Mouse (Mus musculus) hindbrain, embryonic 11.5 days (tissue): ENCODE data around the gene Shc4. TPM values are rescaled to one million over a fixed set of nuclear protein-coding genes. Genes with fewer than 3 reads are reported as not detected.

ENCODE experiments used
- ATAC-seq: fragments of 200-750 bp; cut with Nextera tagmentation; 2 replicates; pipeline ENCODE4 v1.8.0; 2017; ENCODE audit warnings: mild to moderate bottlenecking, moderate TSS enrichment, moderate library complexity; ENCODE audit not compliant: low FRiP score
- DNase-seq: peaks from one replicate; pipeline ENCODE4 v3.0.0-alpha.2; 2015; ENCODE audit warnings: low spot score
- H3K27ac ChIP-seq: fragments of 300-500 bp; sonication (generic); 2 replicates; pipeline ENCODE4 v1.5.1; 2014; ENCODE audit warnings: mild to moderate bottlenecking, low read depth, low read length
- H3K27me3 ChIP-seq: fragments of 300-500 bp; sonication (generic); 2 replicates; pipeline ENCODE4 v1.6.1; 2014; ENCODE audit warnings: mild to moderate bottlenecking, low read length, moderate library complexity, mixed read lengths; ENCODE audit not compliant: control insufficient read depth, insufficient read depth
- H3K36me3 ChIP-seq: fragments of 300-500 bp; sonication (generic); 2 replicates; pipeline ENCODE4 v1.6.1; 2014; ENCODE audit warnings: mild to moderate bottlenecking, low read length, moderate library complexity, mixed read lengths; ENCODE audit not compliant: control insufficient read depth, insufficient read depth
- H3K4me1 ChIP-seq: fragments of 300-500 bp; sonication (generic); replicated peaks from 2 replicates; pipeline ENCODE4 v1.6.1; 2014; ENCODE audit warnings: low read length, mixed read lengths; ENCODE audit not compliant: control insufficient read depth, insufficient read depth
- H3K4me2 ChIP-seq: fragments of 300-500 bp; sonication (generic); replicated peaks from 2 replicates; pipeline ENCODE4 v1.6.1; 2014; ENCODE audit warnings: mild to moderate bottlenecking, low read depth, low read length
- H3K4me3 ChIP-seq: fragments of 300-500 bp; sonication (generic); 2 replicates; pipeline ENCODE4 v1.5.1; 2014; ENCODE audit warnings: low read depth, low read length
- H3K9ac ChIP-seq: fragments of 300-500 bp; sonication (generic); 2 replicates; pipeline ENCODE4 v1.6.1; 2014; ENCODE audit warnings: low read depth, low read length
- H3K9me3 ChIP-seq: fragments of 300-500 bp; sonication (generic); 2 replicates; pipeline ENCODE4 v1.6.1; 2016; ENCODE audit warnings: low read length; ENCODE audit not compliant: control insufficient read depth
- WGBS: fragments of 180-500 bp; shearing (Covaris S2); extraction: QIAGEN DNeasy Blood & Tissue Kit; methylation state at CpG from one replicate; pipeline ENCODE4 v1.1.7; 2014; 5-methylcytosine and 5-hydroxymethylcytosine counted together
- polyA plus RNA-seq: library from polyadenylated mRNA; unstranded; fragments of >200 nt; fragmentation: Nextera tagmentation; extraction: Ambion mirVana; gene quantifications from 2 replicates; pipeline ENCODE4 v1.2.1, GENCODE M21; 2014

Gene Shc4
- polyA plus RNA-seq, 1 experiment from 2014 or later: 1.8 TPM

GRCm38 (mm10) chr2:125615858-125616424 lies 108.0 kb downstream of the Shc4 start:
- no peak for DNase-seq
- H3K4me3 ChIP-seq: no peak overlapping the region
- WGBS: 82% methylated on average over 8 of the region's 8 CpGs
- H3K9ac ChIP-seq: no peak overlapping the region
- ATAC-seq: no peak
- no peak overlapping the region for H3K4me2 ChIP-seq
- H3K36me3 ChIP-seq: no peaks in the 10 kb centered on the region
- no peaks in the 10 kb centered on the region for H3K4me1 ChIP-seq
- H3K9me3 ChIP-seq: no peaks in the 10 kb centered on the region
- no peak overlapping the region for H3K27ac ChIP-seq
- H3K27me3 ChIP-seq: no peaks in the 10 kb centered on the region

DNA sequence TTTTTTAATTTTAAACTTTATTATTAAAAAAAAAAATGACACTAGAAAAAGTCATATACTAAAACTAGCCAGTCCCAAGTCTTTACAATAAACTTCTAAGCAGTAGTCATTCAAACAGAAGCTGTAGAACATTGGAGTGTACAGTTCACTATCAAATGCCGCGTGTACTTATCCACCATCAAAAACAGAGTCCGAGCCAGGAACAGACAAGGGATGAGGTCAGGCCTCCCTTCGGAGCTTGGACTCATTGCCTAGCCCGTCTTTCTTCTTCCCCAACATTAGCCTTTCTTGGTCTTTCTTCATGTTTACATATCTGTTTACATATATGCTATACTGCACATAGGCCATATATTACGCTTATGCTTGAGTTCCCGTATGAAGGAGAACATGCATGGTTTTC lies 108.5 kb downstream of the Shc4 start:
- 96% methylated on average over 7 of the region's 7 CpGs for WGBS
- no peaks in the 10 kb centered on the region for H3K4me1 ChIP-seq
- DNase-seq (no peak), ATAC-seq (no peak)
- no peak overlapping the region for H3K9ac ChIP-seq
- no peaks in the 10 kb centered on the region for H3K27me3 ChIP-seq
- H3K4me3 ChIP-seq: no peak overlapping the region
- H3K27ac ChIP-seq: no peak overlapping the region
- no peaks in the 10 kb centered on the region for H3K9me3 ChIP-seq
- no peak overlapping the region for H3K4me2 ChIP-seq
- H3K36me3 ChIP-seq: no peaks in the 10 kb centered on the region

DNA sequence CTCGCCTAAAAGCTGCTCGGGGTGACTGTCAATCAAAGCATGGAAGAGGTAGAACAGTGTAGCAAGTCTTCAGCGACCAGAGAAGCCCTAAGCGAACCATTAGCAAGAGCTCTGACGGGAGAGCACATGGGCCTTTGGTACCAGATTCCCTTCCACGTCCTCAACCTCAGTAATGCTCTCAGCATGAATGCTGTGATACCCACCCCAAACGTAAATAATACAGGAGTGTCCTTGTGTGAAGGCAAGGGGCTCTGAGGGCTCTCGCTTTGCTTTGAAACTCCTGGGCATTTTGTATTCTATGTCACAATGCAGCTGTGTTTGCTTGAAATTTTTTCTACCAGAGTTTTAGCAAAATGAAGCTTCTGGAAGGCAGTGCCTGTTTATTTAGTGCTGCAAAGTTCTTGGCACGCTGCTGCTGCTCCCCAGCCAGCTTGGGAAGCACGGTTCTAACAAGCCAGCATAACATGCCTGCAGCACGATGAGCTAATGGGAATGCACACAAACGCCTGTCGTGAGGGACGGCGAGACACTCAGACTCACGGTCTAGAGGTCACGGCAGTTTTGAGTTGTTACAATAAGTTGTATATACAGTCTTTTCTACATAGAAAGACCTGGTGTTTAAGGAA lies 117.6 kb downstream of the Shc4 start:
- no peaks in the 10 kb centered on the region for H3K27me3 ChIP-seq
- no peaks in the 10 kb centered on the region for H3K4me1 ChIP-seq
- H3K4me3 ChIP-seq: no peak overlapping the region
- no peak overlapping the region for H3K4me2 ChIP-seq
- no peak overlapping the region for H3K9ac ChIP-seq
- H3K27ac ChIP-seq: no peak overlapping the region
- ATAC-seq (no peak), DNase-seq (no peak)
- no peaks in the 10 kb centered on the region for H3K9me3 ChIP-seq
- no peaks in the 10 kb centered on the region for H3K36me3 ChIP-seq
- 85% methylated on average over 17 of the region's 17 CpGs for WGBS

DNA sequence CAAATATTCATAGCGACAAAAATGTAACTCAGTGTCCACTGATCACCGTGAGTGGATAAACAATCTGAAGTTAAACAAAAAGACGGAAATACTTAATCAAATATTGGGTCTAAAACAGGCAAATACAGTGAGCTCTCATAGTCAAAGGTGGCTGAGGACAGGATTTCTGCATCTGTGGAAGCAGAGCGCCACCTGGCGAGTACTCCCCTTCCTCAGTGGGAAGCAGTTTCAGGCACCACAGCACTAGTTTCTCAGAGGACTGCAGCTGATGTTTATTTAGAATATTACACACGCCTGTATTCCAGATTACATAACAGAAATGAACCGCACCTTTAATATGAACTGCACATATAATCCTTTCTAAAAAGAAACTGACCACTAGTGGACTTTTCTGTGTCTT lies 119.3 kb downstream of the Shc4 start:
- DNase-seq (peak; percentile 69), ATAC-seq (no peak)
- Histone ChIP-seq H3K27me3 (no peaks in the 10 kb centered on the region), H3K9me3 (no peaks in the 10 kb centered on the region), H3K36me3 (no peaks in the 10 kb centered on the region), H3K4me2 (no peak overlapping the region), H3K9ac (no peak overlapping the region), H3K4me3 (no peak overlapping the region), H3K4me1 (no peaks in the 10 kb centered on the region), H3K27ac (no peak overlapping the region)
- WGBS: 82% methylated on average over 7 of the region's 7 CpGs

DNA sequence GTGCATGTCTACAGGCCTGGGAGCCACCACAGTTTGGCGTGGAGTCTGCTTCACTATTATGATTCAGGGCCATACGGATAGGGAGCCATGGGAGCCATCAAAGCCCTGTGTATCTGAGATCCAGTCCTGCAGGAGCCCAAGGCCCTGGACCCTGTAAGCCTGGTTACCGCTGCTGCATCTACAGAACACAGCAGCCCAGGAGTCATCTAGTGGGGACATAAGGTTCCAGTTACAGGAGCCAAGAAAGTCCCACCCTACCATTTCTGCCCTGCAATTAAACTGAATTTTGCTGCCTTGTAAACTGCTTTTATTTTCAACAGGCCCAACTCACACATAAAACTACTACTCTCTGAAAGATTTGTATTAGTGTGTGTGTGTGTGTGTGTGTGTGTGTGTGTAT lies 121.0 kb downstream of the Shc4 start:
- H3K4me3 ChIP-seq: no peak overlapping the region
- DNase-seq: no peak
- H3K4me1 ChIP-seq: no peaks in the 10 kb centered on the region
- ATAC-seq: no peak
- no peak overlapping the region for H3K27ac ChIP-seq
- WGBS: 91% methylated on average over 3 of the region's 3 CpGs
- H3K36me3 ChIP-seq: no peaks in the 10 kb centered on the region
- no peaks in the 10 kb centered on the region for H3K27me3 ChIP-seq
- no peak overlapping the region for H3K9ac ChIP-seq
- no peak overlapping the region for H3K4me2 ChIP-seq
- no peaks in the 10 kb centered on the region for H3K9me3 ChIP-seq

DNA sequence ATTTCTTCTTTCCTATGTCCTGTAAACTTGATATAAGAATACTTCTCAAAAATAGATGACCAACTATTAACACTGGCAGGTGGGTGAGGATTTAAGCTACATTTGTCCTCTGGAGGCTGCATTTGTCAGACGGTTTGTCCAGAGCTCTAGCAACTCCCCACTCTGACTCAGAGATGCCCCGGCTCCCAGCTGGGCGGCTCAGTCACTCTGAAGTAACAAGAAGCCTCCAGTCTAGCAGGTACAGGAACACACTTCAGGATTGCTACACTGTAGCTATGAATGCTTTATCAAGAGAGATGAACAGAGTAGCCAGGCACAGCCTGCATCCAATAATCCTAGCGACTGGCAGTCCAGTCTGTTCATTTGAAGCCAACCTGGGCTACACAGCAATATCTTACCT lies 125.0 kb downstream of the Shc4 start:
- no peak overlapping the region for H3K9ac ChIP-seq
- H3K36me3 ChIP-seq: peaks cover 2% of the 10 kb centered on the region; the same call in 1 of the 2 replicates
- H3K4me1 ChIP-seq: no peaks in the 10 kb centered on the region
- no peak overlapping the region for H3K27ac ChIP-seq
- no peak overlapping the region for H3K4me3 ChIP-seq
- DNase-seq (no peak), ATAC-seq (no peak)
- WGBS: 82% methylated on average over 4 of the region's 4 CpGs
- H3K27me3 ChIP-seq: no peaks in the 10 kb centered on the region
- H3K4me2 ChIP-seq: no peak overlapping the region
- H3K9me3 ChIP-seq: no peaks in the 10 kb centered on the region

GRCm38 (mm10) chr2:125598251-125598650 lies 125.7 kb downstream of the Shc4 start:
- Histone ChIP-seq H3K27me3 (no peaks in the 10 kb centered on the region), H3K36me3 (peaks cover 4% of the 10 kb centered on the region; the same call in 1 of the 2 replicates), H3K9me3 (no peaks in the 10 kb centered on the region), H3K4me3 (no peak overlapping the region), H3K9ac (no peak overlapping the region), H3K4me2 (no peak overlapping the region), H3K4me1 (no peaks in the 10 kb centered on the region), H3K27ac (no peak overlapping the region)
- DNase-seq (no peak), ATAC-seq (no peak)
- WGBS: 74% methylated on average over 6 of the region's 6 CpGs

DNA sequence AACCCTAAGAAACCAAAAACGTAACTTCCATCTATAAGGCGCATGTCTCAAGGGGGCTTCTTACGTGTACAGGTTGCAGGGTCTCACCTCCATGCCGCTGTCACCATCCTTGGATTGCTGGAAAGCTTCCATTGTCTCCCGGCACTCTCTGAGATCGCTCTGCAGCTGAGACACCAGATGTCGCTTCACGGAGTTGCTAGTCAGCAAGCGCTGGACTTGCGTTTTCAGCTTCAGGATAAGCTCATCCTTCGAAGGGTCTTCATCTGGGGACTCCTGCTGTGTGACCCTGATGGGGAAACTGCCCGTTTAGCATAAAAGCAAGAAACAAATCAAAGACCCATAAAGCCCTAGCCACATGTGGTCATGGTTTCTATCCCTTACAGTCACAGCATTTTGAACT lies 129.2 kb downstream of the Shc4 start:
- H3K36me3 ChIP-seq: peaks cover 4% of the 10 kb centered on the region; the same call in 1 of the 2 replicates
- no peaks in the 10 kb centered on the region for H3K27me3 ChIP-seq
- no peak overlapping the region for H3K4me2 ChIP-seq
- no peaks in the 10 kb centered on the region for H3K4me1 ChIP-seq
- no peaks in the 10 kb centered on the region for H3K9me3 ChIP-seq
- H3K4me3 ChIP-seq: no peak overlapping the region
- ATAC-seq (no peak), DNase-seq (no peak)
- no peak overlapping the region for H3K9ac ChIP-seq
- H3K27ac ChIP-seq: no peak overlapping the region
- WGBS: 82% methylated on average over 12 of the region's 12 CpGs

- Histone ChIP-seq H3K4me3 (no peak overlapping the region), H3K9me3 (no peaks in the 10 kb centered on the region), H3K4me2 (no peak overlapping the region), H3K27ac (no peak overlapping the region), H3K4me1 (no peaks in the 10 kb centered on the region), H3K9ac (no peak overlapping the region), H3K36me3 (peaks cover 4% of the 10 kb centered on the region; the same call in 1 of the 2 replicates), H3K27me3 (no peaks in the 10 kb centered on the region)
- ATAC-seq: no peak
- WGBS: 91% methylated on average over 6 of the region's 6 CpGs
- DNase-seq: no peak
These were observed 129.9 kb downstream of the Shc4 start for GRCm38 (mm10) chr2:125594072-125594471.
